Mouse (Mus musculus): ENCODE results near the gene Slc9a3r2. TPM values are rescaled to one million over a fixed set of nuclear protein-coding genes. Genes with fewer than 3 reads are reported as not detected.

Slc9a3r2 gene
- polyA plus RNA-seq, 1 experiment from 2014 or later, result 33.8 TPM

GRCm38 (mm10) chr17:24597989-24598388, 52.1 kb downstream of the Slc9a3r2 start:
- H3K4me1 ChIP-seq, result no peaks in the 10 kb centered on the region
- no peak overlapping the region for H3K9ac ChIP-seq (replicated peaks)
- peaks cover 98% of the 10 kb centered on the region for H3K36me3 ChIP-seq
- no peaks in the 10 kb centered on the region for H3K27me3 ChIP-seq
- no peak overlapping the region for H3K4me3 ChIP-seq
- 86% methylated on average over 3 of the region's 3 CpGs for WGBS
- H3K27ac ChIP-seq (replicated peaks), result no peak overlapping the region; the same call in 1 of the 2 replicates
- H3K9me3 ChIP-seq, result no peaks in the 10 kb centered on the region
- ATAC-seq (ENCODE audit: low FRiP score, low read depth), result no peak
- no peak overlapping the region for H3K4me2 ChIP-seq (replicated peaks)

- Histone ChIP-seq H3K4me3 (no peak overlapping the region), H3K27me3 (no peaks in the 10 kb centered on the region), H3K4me2 (replicated peaks) (no peak overlapping the region), H3K27ac (replicated peaks) (no peak overlapping the region), H3K4me1 (no peaks in the 10 kb centered on the region), H3K9me3 (no peaks in the 10 kb centered on the region), H3K36me3 (peaks cover 97% of the 10 kb centered on the region), H3K9ac (replicated peaks) (no peak overlapping the region)
- 89% methylated on average over 19 of the region's 19 CpGs for WGBS
- ATAC-seq (ENCODE audit: low FRiP score, low read depth), result no peak
Observed at GRCm38 (mm10) chr17:24596471-24597183, 53.5 kb downstream of the Slc9a3r2 start.

GRCm38 (mm10) chr17:24596073-24596466, 54.1 kb downstream of the Slc9a3r2 start:
- H3K27ac ChIP-seq (replicated peaks), result no peak overlapping the region
- no peaks in the 10 kb centered on the region for H3K4me1 ChIP-seq
- no peak overlapping the region for H3K4me3 ChIP-seq
- ATAC-seq (ENCODE audit: low FRiP score, low read depth), result no peak
- no peaks in the 10 kb centered on the region for H3K27me3 ChIP-seq
- WGBS, result 88% methylated on average over 5 of the region's 5 CpGs
- H3K9me3 ChIP-seq, result no peaks in the 10 kb centered on the region
- H3K4me2 ChIP-seq (replicated peaks), result no peak overlapping the region
- H3K9ac ChIP-seq (replicated peaks), result no peak overlapping the region
- peaks cover 97% of the 10 kb centered on the region for H3K36me3 ChIP-seq

GRCm38 (mm10) chr17:24595126-24596072, 54.7 kb downstream of the Slc9a3r2 start:
- Histone ChIP-seq H3K9ac (replicated peaks) (no peak overlapping the region), H3K27me3 (no peaks in the 10 kb centered on the region), H3K36me3 (peaks cover 97% of the 10 kb centered on the region), H3K4me3 (no peak overlapping the region), H3K9me3 (no peaks in the 10 kb centered on the region), H3K4me1 (no peaks in the 10 kb centered on the region), H3K4me2 (replicated peaks) (no peak overlapping the region), H3K27ac (replicated peaks) (no peak overlapping the region)
- 77% methylated on average over 17 of the region's 17 CpGs for WGBS
- no peak for ATAC-seq (ENCODE audit: low FRiP score, low read depth)

GRCm38 (mm10) chr17:24593992-24594890, 55.9 kb downstream of the Slc9a3r2 start:
- peaks cover 93% of the 10 kb centered on the region for H3K36me3 ChIP-seq
- H3K4me2 ChIP-seq (replicated peaks), result no peak overlapping the region
- WGBS, result 94% methylated on average over 26 of the region's 26 CpGs
- no peak overlapping the region for H3K27ac ChIP-seq (replicated peaks)
- no peak overlapping the region for H3K9ac ChIP-seq (replicated peaks)
- H3K9me3 ChIP-seq, result no peaks in the 10 kb centered on the region
- H3K4me3 ChIP-seq, result no peak overlapping the region
- no peaks in the 10 kb centered on the region for H3K4me1 ChIP-seq
- ATAC-seq (ENCODE audit: low FRiP score, low read depth), result no peak
- H3K27me3 ChIP-seq, result no peaks in the 10 kb centered on the region

- H3K9ac ChIP-seq (replicated peaks), result no peak overlapping the region
- WGBS, result 93% methylated on average over 5 of the region's 5 CpGs
- H3K4me3 ChIP-seq, result no peak overlapping the region
- no peaks in the 10 kb centered on the region for H3K9me3 ChIP-seq
- no peak overlapping the region for H3K27ac ChIP-seq (replicated peaks)
- ATAC-seq (ENCODE audit: low FRiP score, low read depth), result no peak
- H3K36me3 ChIP-seq, result peaks cover 93% of the 10 kb centered on the region
- no peak overlapping the region for H3K4me2 ChIP-seq (replicated peaks)
- no peaks in the 10 kb centered on the region for H3K27me3 ChIP-seq
- no peaks in the 10 kb centered on the region for H3K4me1 ChIP-seq
Observed at GRCm38 (mm10) chr17:24593248-24593647, 56.9 kb downstream of the Slc9a3r2 start.

GRCm38 (mm10) chr17:24591695-24592094, 58.4 kb downstream of the Slc9a3r2 start:
- 94% methylated on average over 5 of the region's 5 CpGs for WGBS
- Histone ChIP-seq H3K4me1 (no peaks in the 10 kb centered on the region), H3K4me2 (replicated peaks) (no peak overlapping the region), H3K27me3 (no peaks in the 10 kb centered on the region), H3K9ac (replicated peaks) (no peak overlapping the region), H3K9me3 (no peaks in the 10 kb centered on the region), H3K27ac (replicated peaks) (no peak overlapping the region), H3K4me3 (no peak overlapping the region), H3K36me3 (peaks cover 91% of the 10 kb centered on the region)
- ATAC-seq (ENCODE audit: low FRiP score, low read depth), result no peak

GRCm38 (mm10) chr17:24590943-24591342, 59.2 kb downstream of the Slc9a3r2 start:
- Histone ChIP-seq H3K27me3 (no peaks in the 10 kb centered on the region), H3K36me3 (peaks cover 91% of the 10 kb centered on the region), H3K4me2 (replicated peaks) (no peak overlapping the region), H3K27ac (replicated peaks) (no peak overlapping the region), H3K9ac (replicated peaks) (no peak overlapping the region), H3K4me1 (no peaks in the 10 kb centered on the region), H3K4me3 (no peak overlapping the region), H3K9me3 (no peaks in the 10 kb centered on the region)
- no peak for ATAC-seq (ENCODE audit: low FRiP score, low read depth)
- 95% methylated on average over 3 of the region's 3 CpGs for WGBS

Small RNAs within 50 kb of the gene (microRNA-seq; reads per million reads assigned to microRNA genes)
- not detected for gene Gm24589

Other genes starting within 250 kb of the Slc9a3r2 start
- gene Rnps1, start 235.8 kb downstream of the Slc9a3r2 start, polyA plus RNA-seq (2016; fragmentation: Nextera tagmentation; extraction: Ambion mirVana), result 367 and 378 TPM in 2 replicates
- gene Eci1, start 223.7 kb downstream of the Slc9a3r2 start, polyA plus RNA-seq (2016; fragmentation: Nextera tagmentation; extraction: Ambion mirVana), result 53.7 and 68.0 TPM in 2 replicates
- gene Dnase1l2, start 207.2 kb downstream of the Slc9a3r2 start, polyA plus RNA-seq (2016; fragmentation: Nextera tagmentation; extraction: Ambion mirVana), result 5.3 and 5.5 TPM in 2 replicates
- 36.5 and 41.9 TPM in 2 replicates for gene E4f1, start 180.0 kb downstream of the Slc9a3r2 start, polyA plus RNA-seq (2016; fragmentation: Nextera tagmentation; extraction: Ambion mirVana)
- 60.0 TPM in 2 replicates for gene Pgp, start 179.9 kb downstream of the Slc9a3r2 start, polyA plus RNA-seq (2016; fragmentation: Nextera tagmentation; extraction: Ambion mirVana)
- gene Bricd5, start 176.4 kb downstream of the Slc9a3r2 start, polyA plus RNA-seq (2016; fragmentation: Nextera tagmentation; extraction: Ambion mirVana), result 0.34 TPM in 1 of 2 replicates, not detected in the other
- 37.0 TPM in 2 replicates for gene Mlst8, start 171.2 kb downstream of the Slc9a3r2 start, polyA plus RNA-seq (2016; fragmentation: Nextera tagmentation; extraction: Ambion mirVana)
- 20.2 and 23.0 TPM in 2 replicates for gene Caskin1, start 161.7 kb downstream of the Slc9a3r2 start, polyA plus RNA-seq (2016; fragmentation: Nextera tagmentation; extraction: Ambion mirVana)
- gene Traf7, start 122.4 kb downstream of the Slc9a3r2 start, polyA plus RNA-seq (2016; fragmentation: Nextera tagmentation; extraction: Ambion mirVana), result 92.4 and 94.9 TPM in 2 replicates
- 1.9 and 2.2 TPM in 2 replicates for gene Rab26, start 116.1 kb downstream of the Slc9a3r2 start, polyA plus RNA-seq (2016; fragmentation: Nextera tagmentation; extraction: Ambion mirVana)
- 25.1 and 27.1 TPM in 2 replicates for gene Pkd1, start 100.5 kb downstream of the Slc9a3r2 start, polyA plus RNA-seq (2016; fragmentation: Nextera tagmentation; extraction: Ambion mirVana)
- 82.2 and 89.6 TPM in 2 replicates for gene Tsc2, start 17.7 kb downstream of the Slc9a3r2 start, polyA plus RNA-seq (2016; fragmentation: Nextera tagmentation; extraction: Ambion mirVana)
- 14.3 and 14.9 TPM in 2 replicates for gene Nthl1, start 17.6 kb downstream of the Slc9a3r2 start, polyA plus RNA-seq (2016; fragmentation: Nextera tagmentation; extraction: Ambion mirVana)
- not detected in 2 replicates for gene Npw, start 8.1 kb upstream of the Slc9a3r2 start, polyA plus RNA-seq (2016; fragmentation: Nextera tagmentation; extraction: Ambion mirVana)
- gene Zfp598, start 19.4 kb upstream of the Slc9a3r2 start, polyA plus RNA-seq (2016; fragmentation: Nextera tagmentation; extraction: Ambion mirVana), result 23.5 and 25.0 TPM in 2 replicates
- 27.6 and 31.7 TPM in 2 replicates for gene Syngr3, start 39.6 kb upstream of the Slc9a3r2 start, polyA plus RNA-seq (2016; fragmentation: Nextera tagmentation; extraction: Ambion mirVana)
- 43.9 and 48.4 TPM in 2 replicates for gene Gfer, start 45.8 kb upstream of the Slc9a3r2 start, polyA plus RNA-seq (2016; fragmentation: Nextera tagmentation; extraction: Ambion mirVana)
- gene Noxo1, start 45.9 kb upstream of the Slc9a3r2 start, polyA plus RNA-seq (2016; fragmentation: Nextera tagmentation; extraction: Ambion mirVana), result 1.7 and 2.2 TPM in 2 replicates
- 86.8 and 97.6 TPM in 2 replicates for gene Tbl3, start 57.3 kb upstream of the Slc9a3r2 start, polyA plus RNA-seq (2016; fragmentation: Nextera tagmentation; extraction: Ambion mirVana)
- gene Rnf151, start 67.7 kb upstream of the Slc9a3r2 start, polyA plus RNA-seq (2016; fragmentation: Nextera tagmentation; extraction: Ambion mirVana), result 0.24 TPM in 1 of 2 replicates, not detected in the other
- 892 and 929 TPM in 2 replicates for gene Rps2, start 67.8 kb upstream of the Slc9a3r2 start, polyA plus RNA-seq (2016; fragmentation: Nextera tagmentation; extraction: Ambion mirVana)
- 201 and 205 TPM in 2 replicates for gene Ndufb10, start 74.2 kb upstream of the Slc9a3r2 start, polyA plus RNA-seq (2016; fragmentation: Nextera tagmentation; extraction: Ambion mirVana)
- gene Rpl3l, start 77.5 kb upstream of the Slc9a3r2 start, polyA plus RNA-seq (2016; fragmentation: Nextera tagmentation; extraction: Ambion mirVana), result not detected in 2 replicates
- 18.4 and 20.8 TPM in 2 replicates for gene Msrb1, start 86.3 kb upstream of the Slc9a3r2 start, polyA plus RNA-seq (2016; fragmentation: Nextera tagmentation; extraction: Ambion mirVana)
- 0.41 and 0.63 TPM in 2 replicates for gene Hs3st6, start 102.7 kb upstream of the Slc9a3r2 start, polyA plus RNA-seq (2016; fragmentation: Nextera tagmentation; extraction: Ambion mirVana)
- gene Meiob, start 154.0 kb upstream of the Slc9a3r2 start, polyA plus RNA-seq (2016; fragmentation: Nextera tagmentation; extraction: Ambion mirVana), result not detected in 2 replicates
- 29.4 and 31.2 TPM in 2 replicates for gene Hagh, start 189.8 kb upstream of the Slc9a3r2 start, polyA plus RNA-seq (2016; fragmentation: Nextera tagmentation; extraction: Ambion mirVana)
- gene Fahd1, start 200.0 kb upstream of the Slc9a3r2 start, polyA plus RNA-seq (2016; fragmentation: Nextera tagmentation; extraction: Ambion mirVana), result 18.1 and 20.5 TPM in 2 replicates
- 0.17 and 0.27 TPM in 2 replicates for gene Igfals, start 215.7 kb upstream of the Slc9a3r2 start, polyA plus RNA-seq (2016; fragmentation: Nextera tagmentation; extraction: Ambion mirVana)
- gene Nubp2, start 236.0 kb upstream of the Slc9a3r2 start, polyA plus RNA-seq (2016; fragmentation: Nextera tagmentation; extraction: Ambion mirVana), result 64.0 and 70.3 TPM in 2 replicates
- 52.8 and 52.9 TPM in 2 replicates for gene Spsb3, start 236.3 kb upstream of the Slc9a3r2 start, polyA plus RNA-seq (2016; fragmentation: Nextera tagmentation; extraction: Ambion mirVana)
- 42.6 and 43.6 TPM in 2 replicates for gene Eme2, start 244.8 kb upstream of the Slc9a3r2 start, polyA plus RNA-seq (2016; fragmentation: Nextera tagmentation; extraction: Ambion mirVana)
- gene Mrps34, start 244.8 kb upstream of the Slc9a3r2 start, polyA plus RNA-seq (2016; fragmentation: Nextera tagmentation; extraction: Ambion mirVana), result 88.0 and 89.8 TPM in 2 replicates
- gene Nme3, start 246.2 kb upstream of the Slc9a3r2 start, polyA plus RNA-seq (2016; fragmentation: Nextera tagmentation; extraction: Ambion mirVana), result 43.2 and 54.2 TPM in 2 replicates